Mouse (Mus musculus) cortical plate, adult 2 months (tissue): ENCODE results near the gene Krt81.

ENCODE experiments used
- CTCF ChIP-seq: fragments of 200-500 bp; IDR thresholded peaks from 2 replicates; pipeline ENCODE4 v1.5.1; 2011; ENCODE audit warnings: mild to moderate bottlenecking, control low read depth, low read length; ENCODE audit not compliant: insufficient read depth; ENCODE audit errors: extremely low read depth
- POLR2A ChIP-seq: fragments of 200-500 bp; IDR thresholded peaks from 2 replicates; pipeline ENCODE4 v1.6.1; 2011; ENCODE audit warnings: mild to moderate bottlenecking, low read length, control low read depth; ENCODE audit not compliant: insufficient read depth; ENCODE audit errors: extremely low read depth

DNA sequence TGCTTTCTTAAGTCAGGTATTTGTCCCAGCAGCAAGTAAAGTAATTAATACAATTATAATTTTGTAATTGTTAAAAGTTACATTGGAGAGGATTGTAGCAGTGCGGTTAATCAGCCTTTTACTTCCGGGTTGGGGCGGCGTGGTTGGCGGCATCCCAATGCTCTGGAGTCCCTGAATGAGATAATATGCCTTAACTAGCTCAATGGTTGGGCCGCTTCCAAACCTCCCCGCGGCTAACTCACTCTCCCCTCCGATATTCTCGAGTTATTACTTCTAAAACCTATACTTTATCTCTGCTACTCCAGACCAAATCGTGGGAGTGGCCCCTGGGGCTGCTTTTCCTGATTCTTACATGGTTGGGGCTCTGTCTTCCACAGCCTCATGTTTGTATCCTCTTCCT, 17.0 kb downstream of the Krt81 start:
- TF ChIP-seq CTCF = no peak
- TF ChIP-seq POLR2A = no peak
